Mouse (Mus musculus) colon, adult 2 months (tissue): ENCODE data around the gene Oosp3. TPM values are rescaled to one million over a fixed set of nuclear protein-coding genes. Genes with fewer than 3 reads are reported as not detected.

Source experiments
- polyA plus RNA-seq: library from polyadenylated mRNA; depleted of rRNA; stranded (reverse); fragments of >200 nt; gene quantifications from 2 replicates; pipeline ENCODE4 v1.2.3, GENCODE M21; 2012; rRNA removed

Gene Oosp3
- not detected in 2 replicates for polyA plus RNA-seq

GRCm38 (mm10) chr19:11696755-11697154 is at the start of gene Oosp3:
Oosp3 (plus strand) TSS chr19:11697055.

GRCm38 (mm10) chr19:11660459-11660858 is 36.4 kb upstream of the Oosp3 start, which contains the start of gene Oosp2:
Oosp2 (minus strand) TSS chr19:11660559.

GRCm38 (mm10) chr19:11690839-11691238 is 6.0 kb upstream of the Oosp3 start, which contains the start of gene Oosp1:
Oosp1 (minus strand) TSS chr19:11691150.

GRCm38 (mm10) chr19:11747298-11747697 is 50.4 kb downstream of the Oosp3 start, which contains the start of gene Gif:
Gif (plus strand) TSS chr19:11747554.

Other genes starting within 250 kb of the Oosp3 start
- gene Ms4a6c, start 227.7 kb upstream of the Oosp3 start, polyA plus RNA-seq = 1.3 and 2.6 TPM in 2 replicates
- gene Gm8369, start 211.1 kb upstream of the Oosp3 start, polyA plus RNA-seq = 0.41 TPM in 1 of 2 replicates, not detected in the other
- 1.9 TPM in 2 replicates for gene Ms4a6b, start 180.5 kb upstream of the Oosp3 start, polyA plus RNA-seq
- 14.6 and 15.4 TPM in 2 replicates for gene Ms4a4d, start 160.3 kb upstream of the Oosp3 start, polyA plus RNA-seq
- gene Ms4a6d, start 92.2 kb upstream of the Oosp3 start, polyA plus RNA-seq = 1.2 TPM in 2 replicates
- gene Ms4a2, start 73.3 kb upstream of the Oosp3 start, polyA plus RNA-seq = not detected in 2 replicates
- not detected in 2 replicates for gene Ms4a3, start 56.2 kb upstream of the Oosp3 start, polyA plus RNA-seq
- gene Oosp2, start 36.5 kb upstream of the Oosp3 start, polyA plus RNA-seq = not detected in 2 replicates
- not detected in 2 replicates for gene Oosp1, start 5.9 kb upstream of the Oosp3 start, polyA plus RNA-seq
- not detected in 2 replicates for gene Gif, start 50.5 kb downstream of the Oosp3 start, polyA plus RNA-seq
- 6.7 and 7.3 TPM in 2 replicates for gene Mrpl16, start 73.3 kb downstream of the Oosp3 start, polyA plus RNA-seq
- 18.1 and 22.3 TPM in 2 replicates for gene Stx3, start 122.3 kb downstream of the Oosp3 start, polyA plus RNA-seq
- not detected in 2 replicates for gene Olfr1417, start 142.2 kb downstream of the Oosp3 start, polyA plus RNA-seq
- gene Olfr1418, start 164.0 kb downstream of the Oosp3 start, polyA plus RNA-seq = not detected in 2 replicates
- gene Olfr1419, start 178.1 kb downstream of the Oosp3 start, polyA plus RNA-seq = not detected in 2 replicates
- gene Olfr1420, start 189.5 kb downstream of the Oosp3 start, polyA plus RNA-seq = not detected in 2 replicates
- 8.1 and 9.0 TPM in 2 replicates for gene Patl1, start 215.3 kb downstream of the Oosp3 start, polyA plus RNA-seq